Mouse (Mus musculus) liver, embryonic 14.5 days (tissue): Measurements from ENCODE around the gene Akr1c14. TPM values are rescaled to one million over a fixed set of nuclear protein-coding genes. Genes with fewer than 3 reads are reported as not detected.

ENCODE experiments used
- ATAC-seq: fragments of 200-750 bp; cut with Nextera tagmentation; 2 replicates; pipeline ENCODE4 v1.8.0; 2017; ENCODE audit warnings: moderate number of reproducible peaks, mild to moderate bottlenecking, moderate library complexity; ENCODE audit not compliant: insufficient read depth
- DNase-seq, 3 experiments: peaks; one replicate each; pipeline ENCODE4 v3.0.0-alpha.2; 2012 to 2013; ENCODE audit warnings: low read depth in 3 of 3, low spot score in 3 of 3
- H3K27ac ChIP-seq: fragments of 300-500 bp; sonication (generic); 2 replicates; pipeline ENCODE4 v1.5.1; 2014; ENCODE audit warnings: moderate library complexity, mild to moderate bottlenecking, control low read depth, inconsistent platforms
- H3K27me3 ChIP-seq: fragments of 300-500 bp; sonication (generic); 2 replicates; pipeline ENCODE4 v1.6.1; 2014; ENCODE audit warnings: mild to moderate bottlenecking, low read length, moderate library complexity; ENCODE audit not compliant: control insufficient read depth, insufficient read depth
- H3K36me3 ChIP-seq: fragments of 300-500 bp; sonication (generic); replicated peaks from 2 replicates; pipeline ENCODE4 v1.6.1; 2014; ENCODE audit warnings: low read depth; ENCODE audit not compliant: control insufficient read depth, insufficient read depth
- H3K4me1 ChIP-seq, 2 experiments: fragments of 200-500 bp in 1 of 2; fragments of 300-500 bp in 1 of 2; sonication (generic) in 1 of 2; replicated peaks; 2 replicates each; pipeline ENCODE4 v1.6.1; 2012 to 2014; ENCODE audit warnings: antibody characterized with exemption in 1 of 2, inconsistent platforms in 1 of 2, low read length in 1 of 2; ENCODE audit not compliant: control insufficient read depth in 2 of 2, insufficient read depth in 2 of 2
- H3K4me2 ChIP-seq: fragments of 300-500 bp; sonication (generic); 2 replicates; pipeline ENCODE4 v1.6.1; 2014; ENCODE audit warnings: low read depth, mild to moderate bottlenecking, control low read depth, moderate library complexity
- H3K4me3 ChIP-seq, 2 experiments: fragments of 200-500 bp in 1 of 2; fragments of 300-500 bp in 1 of 2; sonication (generic) in 1 of 2; 2 replicates each; pipeline ENCODE4 v1.5.1; 2012 to 2014; ENCODE audit warnings: low read depth in 2 of 2, low read length in 2 of 2, mild to moderate bottlenecking in 2 of 2, control low read depth in 1 of 2, inconsistent platforms in 1 of 2, moderate library complexity in 1 of 2; ENCODE audit not compliant: insufficient read depth in 1 of 2
- H3K9ac ChIP-seq: fragments of 300-500 bp; sonication (generic); replicated peaks from 2 replicates; pipeline ENCODE4 v1.6.1; 2014; ENCODE audit warnings: mild to moderate bottlenecking, control low read depth, moderate library complexity
- H3K9me3 ChIP-seq: fragments of 300-500 bp; sonication (generic); 2 replicates; pipeline ENCODE4 v1.6.1; 2016; ENCODE audit warnings: low read length, mixed read lengths; ENCODE audit not compliant: control insufficient read depth
- CTCF ChIP-seq: IDR thresholded peaks from 2 replicates; pipeline ENCODE4 v1.5.1; 2016; ENCODE audit warnings: antibody characterized with exemption, low read depth, control low read depth
- EP300 ChIP-seq: IDR thresholded peaks from 2 replicates; pipeline ENCODE4 v1.6.1; 2016; ENCODE audit warnings: antibody characterized with exemption, low read depth
- WGBS: fragments of 180-500 bp; shearing (Covaris S2); extraction: QIAGEN DNeasy Blood & Tissue Kit; methylation state at CpG from one replicate; pipeline ENCODE4 v1.1.7; 2014; ENCODE audit not compliant: insufficient replicate concordance; 5-methylcytosine and 5-hydroxymethylcytosine counted together
- polyA plus RNA-seq, 2 experiments: library from polyadenylated mRNA; depleted of rRNA in 1 of 2; stranded (reverse) in 1 of 2; unstranded in 1 of 2; fragments of >200 nt; fragmentation: Nextera tagmentation in 1 of 2; extraction: Ambion mirVana in 1 of 2; gene quantifications; 2 replicates each; pipeline versions ENCODE4 v1.2.1 to v1.2.3; 2012 to 2014

The Akr1c14 gene
- polyA plus RNA-seq, 2 experiments, result 0.56 to 1.4 TPM

- peak in 2 of 3 experiments; percentile 3 to 6 for DNase-seq
- no peak for ATAC-seq
- H3K9ac ChIP-seq, result no peak overlapping the region
- H3K4me3 ChIP-seq, result no peak overlapping the region
- no peaks in the 10 kb centered on the region for H3K27me3 ChIP-seq
- H3K36me3 ChIP-seq, result no peaks in the 10 kb centered on the region
- no peak overlapping the region for H3K4me2 ChIP-seq
- H3K9me3 ChIP-seq, result no peaks in the 10 kb centered on the region
- TF ChIP-seq CTCF (no peak), EP300 (no peak)
- 33% methylated on average over 3 of the region's 3 CpGs for WGBS
- no peaks in the 10 kb centered on the region for H3K4me1 ChIP-seq
- no peak overlapping the region for H3K27ac ChIP-seq
Measured at GRCm38 (mm10) chr13:4032512-4032911, 16.3 kb upstream of the Akr1c14 start.

GRCm38 (mm10) chr13:4035052-4035451 is 13.8 kb upstream of the Akr1c14 start:
- DNase-seq (no peak), ATAC-seq (no peak)
- no peaks in the 10 kb centered on the region for H3K27me3 ChIP-seq
- H3K36me3 ChIP-seq, result no peaks in the 10 kb centered on the region
- WGBS, result 62% methylated on average over 3 of the region's 3 CpGs
- H3K9me3 ChIP-seq, result no peaks in the 10 kb centered on the region
- no peak overlapping the region for H3K4me3 ChIP-seq
- TF ChIP-seq EP300 (no peak), CTCF (no peak)
- no peaks in the 10 kb centered on the region for H3K4me1 ChIP-seq
- H3K9ac ChIP-seq, result no peak overlapping the region
- H3K27ac ChIP-seq, result no peak overlapping the region
- H3K4me2 ChIP-seq, result no peak overlapping the region

- no peaks in the 10 kb centered on the region for H3K9me3 ChIP-seq
- no peak overlapping the region for H3K4me3 ChIP-seq
- H3K4me2 ChIP-seq, result no peak overlapping the region
- WGBS, result 54% methylated on average over 3 of the region's 3 CpGs
- no peak overlapping the region for H3K27ac ChIP-seq
- H3K9ac ChIP-seq, result no peak overlapping the region
- no peak for ATAC-seq
- no peaks in the 10 kb centered on the region for H3K36me3 ChIP-seq
- H3K4me1 ChIP-seq, result no peaks in the 10 kb centered on the region
- TF ChIP-seq CTCF (no peak), EP300 (no peak)
- DNase-seq, result no peak
- H3K27me3 ChIP-seq, result no peaks in the 10 kb centered on the region
Measured at GRCm38 (mm10) chr13:4046113-4046512, 2.7 kb upstream of the Akr1c14 start.

- H3K4me1 ChIP-seq, result no peaks in the 10 kb centered on the region
- WGBS, result 55% methylated on average over 2 of the region's 2 CpGs
- TF ChIP-seq EP300 (no peak), CTCF (no peak)
- DNase-seq (no peak), ATAC-seq (no peak)
- no peaks in the 10 kb centered on the region for H3K27me3 ChIP-seq
- no peaks in the 10 kb centered on the region for H3K9me3 ChIP-seq
- no peak overlapping the region for H3K27ac ChIP-seq
- no peak overlapping the region for H3K4me2 ChIP-seq
- no peak overlapping the region for H3K4me3 ChIP-seq
- H3K36me3 ChIP-seq, result no peaks in the 10 kb centered on the region
- no peak overlapping the region for H3K9ac ChIP-seq
Measured at GRCm38 (mm10) chr13:4046841-4047240, 2.0 kb upstream of the Akr1c14 start.

GRCm38 (mm10) chr13:4048226-4048625 is 585 bp upstream of the Akr1c14 start:
- Histone ChIP-seq H3K27ac (no peak overlapping the region), H3K9me3 (no peaks in the 10 kb centered on the region), H3K4me1 (no peaks in the 10 kb centered on the region), H3K36me3 (no peaks in the 10 kb centered on the region), H3K9ac (no peak overlapping the region), H3K4me3 (no peak overlapping the region), H3K4me2 (no peak overlapping the region), H3K27me3 (no peaks in the 10 kb centered on the region)
- no peak for TF ChIP-seq EP300
- no peak for TF ChIP-seq CTCF
- DNase-seq (no peak), ATAC-seq (no peak)
- WGBS, result 84% methylated on average over 1 of the region's 1 CpGs

GRCm38 (mm10) chr13:4049655-4050054 is 844 bp downstream of the Akr1c14 start:
- no peak overlapping the region for H3K9ac ChIP-seq
- ATAC-seq (no peak), DNase-seq (no peak)
- no peaks in the 10 kb centered on the region for H3K4me1 ChIP-seq
- H3K9me3 ChIP-seq, result no peaks in the 10 kb centered on the region
- no peaks in the 10 kb centered on the region for H3K36me3 ChIP-seq
- H3K27ac ChIP-seq, result no peak overlapping the region
- H3K27me3 ChIP-seq, result no peaks in the 10 kb centered on the region
- TF ChIP-seq CTCF (no peak), EP300 (no peak)
- H3K4me3 ChIP-seq, result no peak overlapping the region
- no peak overlapping the region for H3K4me2 ChIP-seq
